Mouse (Mus musculus): ENCODE data around the gene Agtrap.
A peak's percentile ranks its signal among the peaks of the same experiment; 100 is the strongest.
"Not testable (repeated sequence)": the region's sequence is repeated elsewhere in the genome, so short reads cannot be mapped to it uniquely, and the experiment has no call there.

Agtrap gene

DNA sequence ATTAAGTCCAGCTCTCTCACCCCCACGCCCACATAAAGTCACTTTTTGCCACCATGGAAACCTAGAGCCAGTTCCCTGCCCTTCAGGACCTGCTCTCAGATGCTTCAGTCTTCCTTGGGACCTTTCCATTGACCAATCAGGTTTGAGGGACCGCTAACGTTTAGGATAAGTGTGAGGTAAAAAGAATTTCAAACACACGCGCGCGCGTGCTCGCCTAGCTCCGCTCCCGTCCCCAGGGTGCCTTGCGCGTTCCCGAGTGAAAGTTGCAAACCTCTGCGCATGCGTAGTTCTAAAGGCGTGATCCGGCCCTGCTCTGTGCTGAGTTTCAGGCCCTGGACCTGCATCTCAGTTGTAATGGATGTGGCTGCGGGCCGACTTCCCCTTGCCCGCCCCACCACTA lies 12.6 kb downstream of the Agtrap start:
- peak; percentile 83 for DNase-seq (ENCODE audit: low read depth, low spot score)

DNA sequence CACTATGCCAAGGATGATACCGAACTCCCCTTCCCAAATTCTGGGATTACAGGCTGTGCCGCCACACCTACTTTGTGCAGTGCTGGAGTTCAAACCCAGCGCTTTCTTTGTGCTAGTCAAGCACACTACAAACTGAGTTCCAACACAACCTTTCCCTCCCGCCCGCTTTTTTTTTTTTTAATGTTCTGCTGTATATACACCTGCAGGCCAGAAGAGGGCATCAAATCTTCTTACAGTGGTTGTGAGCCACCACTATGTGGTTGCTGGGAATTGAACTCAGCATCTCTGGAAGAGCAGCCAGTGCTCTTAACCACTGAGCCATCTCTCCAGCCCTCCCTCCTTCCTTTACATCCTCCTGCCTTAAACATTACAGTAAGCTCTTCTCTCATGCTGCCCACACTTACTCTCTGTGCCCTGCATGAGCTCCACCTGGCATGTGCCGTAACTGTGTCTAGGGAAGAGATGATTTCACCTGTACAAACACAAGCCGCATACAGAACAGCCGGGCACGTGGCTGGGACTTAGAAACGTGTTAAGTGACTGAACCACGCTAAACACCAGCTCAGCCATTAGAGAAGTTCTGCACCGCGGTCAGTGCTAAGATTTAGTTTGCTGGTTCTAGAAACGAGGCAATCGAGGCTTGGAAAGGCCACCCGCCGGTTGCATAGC lies 13.2 kb downstream of the Agtrap start:
- DNase-seq (ENCODE audit: low read depth, low spot score): peak; percentile 67

DNA sequence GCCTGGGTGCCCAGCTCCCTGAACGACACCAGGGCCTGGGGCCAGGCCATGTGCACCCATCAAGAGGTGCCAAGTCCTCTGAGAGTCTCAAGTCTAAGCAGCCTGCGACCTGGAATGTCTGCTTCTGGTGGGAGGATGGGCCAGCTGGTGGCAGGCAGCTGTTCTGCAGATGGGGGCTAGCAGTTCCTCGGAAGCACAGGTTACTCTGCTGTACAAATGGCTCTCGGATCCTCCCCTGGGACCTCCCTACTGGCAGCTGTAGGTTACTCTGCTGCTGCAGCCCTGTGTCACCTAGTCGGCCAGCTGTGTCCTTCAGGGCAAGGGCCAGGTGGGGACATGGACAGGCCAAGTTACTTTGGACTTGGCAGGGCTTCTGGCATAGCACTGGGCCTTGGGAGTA lies 16.3 kb downstream of the Agtrap start:
- no peak for DNase-seq (ENCODE audit: low read depth, low spot score)

DNA sequence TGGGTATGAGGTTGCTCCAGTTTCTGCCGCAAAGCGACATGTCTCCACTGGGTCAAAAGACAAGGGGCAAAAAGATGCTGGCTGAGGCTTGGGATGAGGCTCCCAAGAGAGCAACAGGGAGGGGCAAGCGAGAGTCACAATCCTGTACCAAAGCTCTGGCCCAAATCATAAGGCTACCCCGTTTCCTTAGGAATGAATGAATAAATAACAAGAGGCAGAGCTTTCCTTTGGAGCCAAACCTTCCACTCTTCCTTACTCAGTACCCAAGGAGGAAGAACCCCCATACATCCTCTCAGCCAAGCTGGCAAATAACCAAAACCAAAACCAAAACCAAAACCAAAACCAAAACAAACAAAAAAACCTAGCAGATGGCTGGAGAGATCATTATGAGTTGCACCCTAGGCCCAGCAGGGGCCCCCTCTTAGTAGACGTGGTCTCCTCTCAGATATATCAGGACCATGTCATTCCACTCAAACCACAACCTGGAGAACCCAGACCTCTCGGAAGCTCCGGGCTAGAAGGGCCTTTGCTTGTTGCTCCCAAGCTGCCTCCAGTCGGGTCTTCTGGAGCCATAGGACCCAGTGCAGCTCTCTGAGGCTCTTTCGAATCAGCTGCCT lies 18.1 kb downstream of the Agtrap start:
- DNase-seq (ENCODE audit: low read depth, low spot score): no peak

DNA sequence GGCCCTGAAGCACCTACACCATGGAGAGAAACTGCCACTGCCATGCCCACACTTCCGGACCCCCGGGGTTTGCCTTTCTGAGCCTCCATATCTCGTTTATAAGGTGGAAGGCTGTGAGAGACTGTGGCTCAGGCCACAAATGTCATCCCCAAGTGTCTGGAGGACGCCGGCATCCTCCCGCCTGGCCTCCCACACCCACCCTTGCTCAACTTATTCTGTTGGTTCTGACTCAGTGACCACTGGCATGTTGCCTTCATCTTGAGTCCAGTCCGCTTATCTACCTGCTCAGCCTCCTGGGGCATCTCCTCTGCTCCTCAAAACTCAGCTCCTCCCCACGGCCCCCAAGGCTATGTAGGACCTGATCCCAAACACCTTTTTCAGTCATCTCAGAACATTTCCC lies 20.5 kb downstream of the Agtrap start:
- no peak for DNase-seq (ENCODE audit: low read depth, low spot score)

DNA sequence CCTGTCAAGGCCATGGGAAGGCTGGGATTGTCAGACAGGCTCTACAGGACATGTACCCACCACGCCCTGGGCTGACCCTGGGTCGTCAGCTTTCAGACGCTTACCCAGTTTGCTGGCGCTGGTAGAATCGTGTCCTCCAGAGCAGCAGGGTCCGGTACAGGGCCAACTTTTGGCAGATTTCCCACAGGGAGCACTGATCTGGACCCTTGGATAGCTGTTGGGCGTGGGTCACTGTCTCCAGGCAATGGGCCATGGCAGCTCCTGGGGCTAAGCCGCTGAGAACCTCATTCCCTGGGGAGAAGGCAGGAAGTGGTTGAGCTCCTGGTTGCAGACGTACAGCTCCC lies 21.5 kb downstream of the Agtrap start:
- DNase-seq (ENCODE audit: low read depth, low spot score): no peak

DNA sequence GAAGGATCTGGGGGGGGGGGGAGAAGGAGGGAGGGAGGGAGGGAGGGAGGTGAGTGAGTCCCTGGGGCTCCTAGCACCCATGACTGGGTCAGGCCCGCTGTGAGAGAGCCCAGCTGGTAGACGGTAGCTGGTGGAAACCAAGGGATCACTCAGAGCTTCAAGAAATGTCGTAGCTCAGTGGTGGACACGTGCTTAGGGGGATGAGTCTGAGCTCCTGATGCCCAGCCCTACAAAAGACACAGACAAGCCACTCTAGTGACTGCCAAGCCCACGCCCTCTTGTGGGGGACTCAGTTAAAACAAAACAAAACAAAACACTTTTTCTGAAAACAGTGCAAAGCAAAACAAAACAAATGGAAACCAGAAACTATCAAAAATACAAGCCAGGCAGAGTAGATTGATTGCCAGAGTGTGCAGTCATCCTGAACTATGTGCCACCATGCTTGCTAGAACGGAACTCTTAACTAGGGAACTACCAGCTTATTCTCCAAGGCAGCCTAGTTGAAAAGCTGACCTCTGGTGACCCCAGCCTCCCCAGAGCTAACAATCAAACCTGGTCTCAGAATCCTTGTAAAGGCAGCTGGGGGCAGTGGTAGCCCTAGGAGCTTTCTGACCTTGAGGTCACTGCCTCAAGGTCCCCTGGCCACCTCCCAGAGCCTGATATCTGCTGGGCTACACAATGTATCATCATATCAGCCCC lies 22.0 kb downstream of the Agtrap start:
- no peak for DNase-seq (ENCODE audit: low read depth, low spot score)

DNA sequence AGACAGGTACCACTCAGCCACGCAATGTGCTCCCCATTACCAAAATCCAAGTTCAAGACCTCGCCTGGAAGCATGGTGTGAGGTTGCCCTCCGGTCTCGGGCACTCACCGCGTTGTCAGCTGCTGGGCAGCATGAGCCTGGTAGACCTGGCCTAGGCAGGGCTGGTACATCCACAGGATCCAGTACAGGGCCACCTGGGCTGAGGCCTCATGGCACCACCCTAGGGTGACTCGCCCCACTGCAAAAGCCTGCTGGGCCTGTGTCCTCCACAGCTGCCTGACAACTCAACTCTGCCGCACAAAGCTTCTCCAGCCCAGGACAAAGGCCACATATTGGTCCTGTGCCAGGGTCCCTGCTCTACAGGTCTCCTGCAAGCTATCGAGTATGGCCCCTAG lies 26.7 kb downstream of the Agtrap start:
- no peak for DNase-seq (ENCODE audit: low read depth, low spot score)

DNA sequence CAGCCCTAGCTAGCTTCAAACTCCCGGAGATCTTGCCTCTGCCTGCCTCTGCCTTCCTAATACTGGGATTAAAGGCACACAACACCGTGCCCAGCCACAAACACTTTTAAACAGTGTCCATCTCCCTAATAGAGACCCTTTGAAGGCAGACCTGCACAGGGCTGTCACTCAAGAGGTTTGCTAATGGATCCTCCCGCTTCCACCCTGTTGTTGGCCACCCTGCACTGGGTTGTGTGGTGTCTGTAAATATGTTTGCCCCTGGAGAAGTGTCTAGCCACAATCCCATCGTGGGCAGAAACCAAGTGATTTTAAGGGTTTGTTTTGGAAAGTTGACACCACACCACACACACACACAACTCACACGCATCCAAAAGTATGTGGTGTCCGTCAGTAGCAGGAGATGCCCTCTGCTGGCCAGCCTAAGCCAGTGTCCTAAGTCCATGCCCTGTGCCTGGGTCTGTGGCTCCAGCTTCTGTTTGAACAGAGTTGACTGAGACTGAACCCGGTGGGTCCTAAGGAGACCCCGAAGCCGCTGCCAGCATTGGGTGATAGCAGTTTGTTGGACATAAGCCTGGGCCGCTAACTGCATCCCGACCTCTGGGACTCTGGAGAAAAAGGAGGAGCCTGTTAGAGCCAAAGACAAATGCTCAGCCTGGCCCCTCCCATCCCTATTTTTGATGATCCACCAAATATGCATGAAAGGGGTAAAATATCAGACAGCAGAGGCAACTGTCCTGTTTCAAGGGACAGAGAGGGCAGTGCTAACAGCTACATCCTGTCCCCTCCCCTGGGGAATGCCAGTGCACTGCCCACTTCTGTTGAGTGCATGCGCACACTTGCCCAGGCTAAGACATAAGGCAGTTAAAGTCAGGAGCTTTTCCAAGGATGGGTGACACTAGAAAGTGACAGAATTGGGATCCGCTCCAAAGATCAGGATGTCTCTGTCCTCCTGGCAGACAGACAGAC lies 27.4 kb downstream of the Agtrap start:
- peak; percentile 53 for DNase-seq (ENCODE audit: low read depth, low spot score)

DNA sequence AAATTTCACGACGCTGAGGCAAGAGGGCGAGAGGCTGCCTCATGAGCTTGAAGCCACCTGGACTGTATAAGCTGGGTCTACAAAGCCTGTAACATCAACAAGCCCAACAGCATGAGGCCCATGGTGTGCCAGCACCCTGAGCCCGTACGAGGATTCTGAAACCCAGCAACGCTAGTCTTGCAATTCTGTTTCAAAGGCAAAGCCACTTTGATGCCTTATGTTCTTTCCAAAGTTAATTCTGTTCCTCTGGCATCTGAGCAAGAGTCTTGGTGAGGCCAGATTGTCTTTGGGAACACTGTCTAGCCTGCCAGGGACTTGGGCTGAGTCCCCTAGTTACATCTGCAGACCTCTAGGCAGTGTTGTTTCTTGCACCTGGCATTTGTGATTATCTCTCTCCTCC lies 28.8 kb downstream of the Agtrap start:
- no peak for DNase-seq (ENCODE audit: low read depth, low spot score)

DNA sequence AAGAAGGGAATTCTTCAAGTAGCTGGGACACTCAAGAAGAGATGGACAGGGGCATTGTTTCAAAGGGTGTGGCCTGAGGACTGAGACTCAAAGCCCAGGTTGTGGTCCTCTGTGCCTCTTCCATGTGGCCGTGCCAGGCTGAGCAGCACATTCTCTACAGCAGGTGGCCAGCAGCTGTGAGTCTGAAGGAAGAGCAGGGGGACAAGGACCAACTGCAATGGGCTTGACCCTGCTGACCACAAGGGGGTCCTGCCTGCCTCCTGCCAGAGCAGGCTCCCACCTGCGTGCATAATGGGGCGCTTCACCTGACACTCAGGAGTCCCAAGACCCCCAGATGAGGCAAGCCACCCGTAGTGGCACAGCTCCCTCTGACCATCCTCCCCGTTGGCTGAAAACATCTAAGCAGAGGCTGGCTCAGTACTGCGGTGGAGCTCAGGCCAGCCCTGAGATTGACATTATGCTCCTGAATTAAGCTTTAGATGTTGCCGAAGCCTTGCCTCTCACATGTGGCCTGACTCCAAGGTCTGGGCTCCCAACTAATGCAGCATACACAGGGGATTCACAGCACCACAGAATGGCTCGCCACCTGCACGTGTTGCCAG lies 29.5 kb downstream of the Agtrap start:
- DNase-seq (ENCODE audit: low read depth, low spot score): no peak

DNA sequence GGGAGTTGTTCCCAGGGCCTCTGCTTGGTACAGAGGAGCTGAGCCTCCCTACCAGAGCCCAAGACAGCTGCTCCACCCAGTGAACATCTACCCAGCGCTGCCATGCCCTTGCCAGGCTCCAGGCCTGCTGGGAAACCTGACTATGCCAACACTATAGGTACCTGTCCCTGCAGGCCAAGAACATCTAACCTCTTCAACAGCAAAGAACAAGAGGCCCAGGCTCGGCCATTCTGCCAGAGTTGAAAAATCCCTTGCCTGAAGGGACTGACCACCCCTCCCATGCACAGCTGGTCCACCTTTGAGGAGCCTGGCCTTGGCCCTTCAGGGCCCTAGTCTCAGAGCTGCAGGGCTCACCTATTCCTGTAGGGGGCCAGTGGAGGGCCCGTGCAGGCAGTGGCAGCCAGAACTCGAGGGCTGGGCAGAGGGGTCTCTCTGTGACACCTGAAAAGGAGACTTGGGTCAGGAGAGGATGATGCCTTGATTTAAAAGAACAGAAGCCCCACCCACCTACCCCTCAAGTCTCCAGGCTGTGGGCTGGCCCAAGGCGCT lies 30.1 kb downstream of the Agtrap start:
- no peak for DNase-seq (ENCODE audit: low read depth, low spot score)

DNA sequence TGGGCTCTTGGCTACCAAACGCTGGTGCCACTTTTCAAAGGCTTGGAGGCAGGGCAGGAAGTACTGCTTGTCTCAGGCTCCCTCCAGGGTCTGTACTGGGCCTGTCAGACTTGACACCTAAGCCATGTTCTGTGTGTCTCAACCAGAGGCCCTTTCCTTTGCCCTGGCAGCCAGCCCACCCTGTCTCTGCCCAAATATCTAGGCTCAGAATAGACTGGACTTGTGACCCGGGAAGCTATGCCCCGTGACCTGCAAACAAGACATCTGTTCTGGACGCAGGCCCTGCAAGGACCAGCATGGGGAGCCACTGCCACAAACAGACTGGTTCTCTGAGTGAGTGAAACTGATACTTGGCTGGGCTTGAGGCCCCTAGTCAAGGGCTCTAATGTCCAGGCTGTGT lies 31.0 kb downstream of the Agtrap start:
- no peak for DNase-seq (ENCODE audit: low read depth, low spot score)

DNA sequence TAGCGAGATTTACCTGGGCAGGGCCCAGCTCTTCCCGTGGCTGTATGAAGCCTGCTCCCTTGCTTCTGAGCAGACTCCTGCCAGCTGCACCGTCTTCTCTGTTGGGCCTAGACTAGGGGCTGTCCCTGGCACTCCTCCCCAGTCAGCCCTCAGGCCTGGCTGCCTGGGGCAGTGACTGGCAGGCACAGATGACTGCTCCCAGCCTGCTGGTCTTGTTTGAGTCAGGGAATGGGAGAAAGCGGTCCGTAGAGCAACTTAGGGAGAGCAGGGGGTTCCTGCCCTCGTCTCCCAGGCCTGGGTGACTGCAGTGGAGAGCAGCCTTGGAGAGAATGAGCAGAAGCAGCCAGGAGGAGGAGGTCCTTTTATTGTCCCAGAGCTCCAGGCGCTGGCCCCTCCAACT lies 31.6 kb downstream of the Agtrap start:
- no peak for DNase-seq (ENCODE audit: low read depth, low spot score)

DNA sequence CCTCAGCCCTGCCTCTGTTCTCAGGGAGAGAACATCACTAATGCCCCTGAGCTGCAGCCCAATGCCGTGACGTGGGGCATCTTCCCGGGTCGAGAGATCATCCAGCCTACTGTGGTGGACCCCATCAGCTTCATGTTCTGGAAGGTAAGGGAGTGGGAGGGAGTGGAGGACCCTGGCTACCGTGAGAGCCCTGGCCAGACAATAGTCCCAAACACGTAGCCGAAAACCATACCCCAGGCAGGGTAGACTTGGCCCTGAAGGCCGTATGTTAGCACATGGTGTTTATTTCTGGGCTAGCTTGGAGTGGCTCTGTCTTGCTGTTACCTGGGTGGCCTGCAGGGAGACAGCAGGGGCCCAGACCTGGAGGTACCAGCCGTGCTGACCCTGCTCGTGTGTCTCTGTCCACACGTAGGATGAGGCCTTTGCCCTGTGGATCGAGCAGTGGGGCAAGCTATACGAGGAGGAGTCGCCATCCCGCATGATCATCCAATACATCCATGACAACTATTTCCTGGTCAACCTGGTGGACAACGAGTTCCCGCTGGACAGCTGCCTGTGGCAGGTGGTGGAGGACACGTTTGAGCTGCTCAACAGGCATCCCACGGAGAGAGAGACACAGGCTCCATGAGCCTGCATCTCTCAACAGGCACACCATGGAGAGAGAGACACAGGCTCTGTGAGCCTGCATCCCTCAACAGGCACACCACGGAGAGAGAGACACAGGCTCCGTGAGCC lies 32.7 kb downstream of the Agtrap start:
- no peak for DNase-seq (ENCODE audit: low read depth, low spot score)

DNA sequence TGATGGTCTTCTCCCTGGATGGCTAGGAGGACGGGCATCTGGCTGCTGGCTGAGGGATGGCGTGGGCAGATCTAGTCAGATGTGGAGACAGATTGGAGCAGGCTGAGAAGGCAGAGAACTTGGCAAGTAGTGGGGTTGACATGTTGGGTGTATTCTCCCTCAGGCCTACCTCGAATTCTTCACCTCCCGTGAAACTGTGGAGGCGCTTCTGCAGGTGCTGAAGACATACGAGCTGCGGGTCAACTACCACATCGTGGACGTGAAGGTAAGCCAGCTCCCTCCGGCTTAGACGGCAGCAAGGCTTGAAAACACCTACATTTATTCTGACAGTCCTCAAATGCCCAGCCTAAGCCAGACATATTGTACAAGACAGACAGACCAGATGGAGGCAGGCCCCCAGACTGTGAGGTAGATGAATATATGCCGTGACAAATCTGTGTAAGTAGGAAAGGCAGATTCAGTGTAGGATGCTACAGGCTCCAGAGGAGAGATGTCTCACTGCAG lies 34.4 kb downstream of the Agtrap start:
- no peak for DNase-seq (ENCODE audit: low read depth, low spot score)

DNA sequence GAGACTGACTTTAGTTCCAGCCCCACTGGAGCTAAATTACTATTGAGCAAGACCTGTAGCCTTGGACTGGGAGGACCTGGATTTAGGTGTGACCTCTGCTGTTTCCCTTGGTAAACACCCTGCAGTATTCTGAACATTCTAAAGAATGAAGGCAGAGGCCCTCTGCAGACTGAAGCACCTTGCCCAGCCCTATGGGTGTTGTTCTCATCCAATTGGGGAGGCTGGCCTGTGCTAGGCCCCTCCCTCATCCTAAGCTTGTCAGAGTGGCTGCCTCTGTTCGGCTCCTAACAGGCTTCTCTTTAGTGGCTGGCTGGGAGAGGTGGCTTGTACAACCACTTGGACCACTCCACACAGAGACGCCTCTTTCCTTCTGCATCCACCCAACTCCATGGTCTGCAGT lies 34.9 kb downstream of the Agtrap start:
- no peak for DNase-seq (ENCODE audit: low read depth, low spot score)

DNA sequence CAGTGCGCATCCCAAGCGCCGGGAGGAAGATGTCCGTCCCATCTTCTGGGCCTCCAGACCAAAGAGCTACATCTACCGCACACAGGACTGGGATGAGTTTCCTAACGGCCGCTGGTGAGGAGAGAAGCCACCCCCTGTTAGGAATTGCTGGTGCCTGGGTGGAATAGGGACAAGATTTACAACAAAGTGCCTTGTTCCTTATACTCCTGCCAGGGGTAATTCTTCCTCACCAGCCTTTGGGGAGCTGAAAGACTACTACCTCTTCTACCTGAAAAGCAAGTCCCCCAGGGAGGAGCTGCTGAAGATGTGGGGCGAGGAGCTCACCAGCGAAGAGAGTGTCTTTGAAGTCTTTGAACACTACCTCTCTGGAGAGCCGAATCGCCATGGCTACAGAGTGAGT lies 35.9 kb downstream of the Agtrap start:
- no peak for DNase-seq (ENCODE audit: low read depth, low spot score)

DNA sequence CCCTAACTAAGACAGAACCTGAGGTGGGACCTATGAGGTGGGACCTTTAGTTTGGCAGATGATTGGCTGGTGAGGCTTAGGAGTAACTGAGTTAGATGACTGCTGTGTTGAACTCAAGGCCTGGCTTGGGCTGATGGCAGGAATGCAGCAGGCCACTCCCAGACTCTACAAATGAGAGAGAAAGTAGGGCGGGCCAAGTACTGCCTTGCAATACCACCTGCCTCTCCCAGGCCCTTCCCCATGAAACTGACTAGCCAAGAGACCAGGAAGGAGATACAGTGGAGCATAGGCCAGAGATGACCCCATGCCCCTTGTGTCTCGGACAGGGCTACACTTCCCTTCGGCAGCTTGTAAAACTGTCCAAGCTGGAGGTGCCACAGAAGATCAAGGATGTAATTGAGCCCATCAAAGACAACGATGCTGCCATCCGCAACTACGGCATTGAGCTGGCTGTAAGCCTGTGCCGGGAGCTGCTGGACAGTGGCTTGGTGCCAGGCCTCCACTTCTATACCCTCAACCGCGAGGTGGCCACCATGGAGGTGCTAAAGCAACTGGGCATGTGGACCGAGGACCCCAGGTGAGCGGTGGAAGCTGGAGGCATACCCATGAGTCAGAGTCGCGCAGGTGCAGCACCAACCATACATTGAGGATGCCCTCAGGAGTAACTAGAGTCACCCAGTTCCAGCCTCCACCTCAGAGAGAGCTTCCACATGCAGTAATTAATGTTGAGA lies 36.6 kb downstream of the Agtrap start:
- DNase-seq (ENCODE audit: low read depth, low spot score): no peak

DNA sequence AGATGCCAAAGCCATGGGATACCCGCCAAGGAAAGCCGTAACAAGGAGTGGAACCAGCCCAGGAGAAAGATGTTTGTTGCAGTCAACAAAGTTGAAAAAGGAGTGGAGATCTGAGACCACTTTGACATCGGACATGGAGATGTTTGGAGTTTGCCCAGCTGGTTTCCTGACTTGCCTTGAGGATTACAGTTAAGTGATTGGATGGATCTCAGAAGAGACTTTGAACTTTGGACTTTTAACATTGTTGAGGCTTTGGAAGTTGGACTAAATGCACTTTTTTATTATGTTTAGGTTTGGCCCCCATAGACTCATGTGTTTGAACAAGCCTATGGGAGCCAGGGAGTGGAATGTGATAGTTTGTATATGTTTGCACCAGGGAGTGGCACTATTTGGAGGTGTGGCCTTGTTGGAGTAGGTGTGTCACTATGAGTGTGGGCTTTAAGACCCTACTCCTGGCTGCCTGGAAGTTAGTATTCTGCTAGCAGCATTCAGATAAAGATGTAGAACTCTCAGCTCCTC lies 37.4 kb downstream of the Agtrap start:
- not testable (repeated sequence) for DNase-seq (ENCODE audit: low read depth, low spot score)
